Mouse (Mus musculus): ENCODE results near the gene H2al1i. TPM values are rescaled to one million over a fixed set of nuclear protein-coding genes. Genes with fewer than 3 reads are reported as not detected.
"Not testable (repeated sequence)": the region's sequence is repeated elsewhere in the genome, so short reads cannot be mapped to it uniquely, and the experiment has no call there.

Gene H2al1i
- polyA plus RNA-seq (2016; fragmentation: Nextera tagmentation; extraction: Ambion mirVana), result not detected in 2 replicates

DNA sequence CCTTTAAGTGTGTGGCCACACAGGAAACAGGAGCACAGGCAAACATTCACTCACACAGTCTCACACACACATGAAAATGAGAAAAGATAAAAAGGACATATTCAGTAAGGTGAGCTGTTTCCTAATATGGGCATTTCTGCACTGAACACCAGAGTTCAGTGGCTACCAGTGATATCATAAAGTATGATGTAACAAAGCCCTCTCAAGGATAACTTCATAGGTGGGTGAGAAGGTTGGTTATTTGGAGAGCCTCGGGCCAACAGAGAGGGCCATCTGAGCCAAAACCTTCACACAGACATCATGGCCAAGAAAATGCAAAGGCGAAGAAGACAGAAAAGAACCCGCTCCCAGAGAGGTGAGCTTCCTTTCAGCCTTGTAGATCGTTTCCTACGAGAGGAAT, at the start of gene H2al1i:
Gene H2al1i, plus strand, starts transcription at position 301 of the 400 bp plus-strand sequence.
- not testable (repeated sequence) for H3K9me3 ChIP-seq; H3K36me3 ChIP-seq; H3K4me2 ChIP-seq (replicated peaks); ATAC-seq (ENCODE audit: insufficient number of reproducible peaks, insufficient read depth, low FRiP score, low TSS enrichment); H3K9ac ChIP-seq; H3K27ac ChIP-seq; H3K4me1 ChIP-seq; H3K4me3 ChIP-seq; H3K27me3 ChIP-seq
- no CpG with 5 or more reads among the region's 5 CpGs for WGBS

DNA sequence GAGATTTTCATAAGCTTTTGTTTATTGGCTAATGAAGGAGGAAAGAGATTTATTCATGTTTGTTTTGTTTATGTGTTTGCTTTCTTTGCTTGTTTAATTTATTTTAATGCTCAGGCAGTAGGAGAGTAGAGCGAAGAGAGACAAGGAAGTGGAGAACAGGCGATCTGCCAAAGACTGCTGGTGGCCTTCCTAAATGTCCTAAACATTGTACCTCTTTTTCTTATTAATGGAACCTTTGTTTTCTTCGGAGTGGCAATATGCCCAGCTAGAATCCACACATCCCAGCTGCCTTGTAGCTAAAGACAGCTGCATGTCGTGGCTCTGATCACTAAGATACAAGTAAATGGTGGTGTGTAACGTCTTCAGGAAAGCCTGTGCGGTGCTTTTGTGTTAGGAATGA, 47.4 kb upstream of the H2al1i start:
- Histone ChIP-seq H3K4me3 (no peak overlapping the region), H3K27me3 (0 out of 2 replicates have a peak, but pooled peaks cover 3% of the 10 kb centered on the region), H3K36me3 (no peaks in the 10 kb centered on the region), H3K4me2 (replicated peaks) (no peak overlapping the region), H3K9me3 (no peaks in the 10 kb centered on the region), H3K27ac (no peak overlapping the region), H3K9ac (no peak overlapping the region), H3K4me1 (no peaks in the 10 kb centered on the region)
- 82% methylated on average over 6 of the region's 6 CpGs for WGBS
- no peak for ATAC-seq (ENCODE audit: insufficient number of reproducible peaks, insufficient read depth, low FRiP score, low TSS enrichment)

DNA sequence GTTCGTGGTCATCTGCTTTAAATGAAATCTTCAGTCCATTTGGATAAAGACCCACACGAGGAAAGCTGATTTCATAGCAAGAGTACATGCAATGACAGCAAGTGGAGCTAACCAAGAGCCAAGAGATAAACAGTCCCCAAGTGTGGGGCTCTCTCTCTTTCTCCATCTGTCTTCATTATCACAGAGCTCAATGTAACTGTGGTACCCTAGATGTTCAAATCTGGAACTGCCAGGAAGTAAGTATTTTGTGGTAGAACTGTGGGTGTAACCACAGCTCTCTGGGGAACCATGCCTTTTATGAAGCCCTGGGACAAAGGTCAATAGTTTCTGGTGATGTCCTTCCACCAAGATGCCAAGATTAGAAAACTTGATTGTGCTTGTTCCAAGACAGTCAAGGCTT, 43.7 kb upstream of the H2al1i start:
- H3K4me2 ChIP-seq (replicated peaks), result no peak overlapping the region
- WGBS, result 64% methylated on average over 2 of the region's 2 CpGs
- H3K27me3 ChIP-seq, result no peaks in the 10 kb centered on the region
- H3K36me3 ChIP-seq, result no peaks in the 10 kb centered on the region
- H3K9me3 ChIP-seq, result no peaks in the 10 kb centered on the region
- H3K4me1 ChIP-seq, result no peaks in the 10 kb centered on the region
- H3K4me3 ChIP-seq, result no peak overlapping the region
- H3K9ac ChIP-seq, result no peak overlapping the region
- H3K27ac ChIP-seq, result no peak overlapping the region
- no peak for ATAC-seq (ENCODE audit: insufficient number of reproducible peaks, insufficient read depth, low FRiP score, low TSS enrichment)

DNA sequence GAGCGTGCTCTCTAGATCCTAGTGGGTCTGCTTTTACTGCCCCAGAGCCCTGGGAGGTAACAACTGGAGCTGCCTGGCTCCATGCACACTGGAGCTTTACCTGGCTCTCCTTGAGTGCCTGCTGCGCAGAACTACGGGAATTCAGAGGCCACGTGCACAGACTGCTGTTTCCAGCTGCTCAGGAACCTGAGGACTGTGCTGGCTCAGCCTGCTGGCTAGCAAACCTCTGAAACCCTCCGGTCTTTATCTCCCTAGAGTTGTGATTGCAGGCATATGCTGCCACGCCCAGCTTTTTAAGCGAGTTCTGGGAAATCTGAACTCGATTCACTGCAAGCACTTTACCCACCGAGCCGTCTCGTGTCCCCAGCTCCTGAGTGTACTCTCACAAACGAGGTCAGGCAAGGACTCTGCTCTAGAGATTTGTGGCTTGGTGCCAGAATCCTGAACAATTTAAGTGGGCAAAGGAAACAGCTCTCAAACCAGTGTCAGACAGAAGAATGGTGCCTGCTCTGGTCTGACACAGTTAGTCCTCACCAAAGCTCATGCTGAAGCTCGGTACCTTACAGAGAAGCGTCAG, 36.1 kb upstream of the H2al1i start:
- WGBS, result 72% methylated on average over 14 of the region's 14 CpGs
- ATAC-seq (ENCODE audit: insufficient number of reproducible peaks, insufficient read depth, low FRiP score, low TSS enrichment), result no peak
- Histone ChIP-seq H3K9me3 (no peaks in the 10 kb centered on the region), H3K9ac (no peak overlapping the region), H3K27ac (no peak overlapping the region), H3K4me3 (no peak overlapping the region), H3K36me3 (no peaks in the 10 kb centered on the region), H3K4me2 (replicated peaks) (no peak overlapping the region), H3K4me1 (no peaks in the 10 kb centered on the region), H3K27me3 (peaks cover 8% of the 10 kb centered on the region; the same call in 1 of the 2 replicates)

DNA sequence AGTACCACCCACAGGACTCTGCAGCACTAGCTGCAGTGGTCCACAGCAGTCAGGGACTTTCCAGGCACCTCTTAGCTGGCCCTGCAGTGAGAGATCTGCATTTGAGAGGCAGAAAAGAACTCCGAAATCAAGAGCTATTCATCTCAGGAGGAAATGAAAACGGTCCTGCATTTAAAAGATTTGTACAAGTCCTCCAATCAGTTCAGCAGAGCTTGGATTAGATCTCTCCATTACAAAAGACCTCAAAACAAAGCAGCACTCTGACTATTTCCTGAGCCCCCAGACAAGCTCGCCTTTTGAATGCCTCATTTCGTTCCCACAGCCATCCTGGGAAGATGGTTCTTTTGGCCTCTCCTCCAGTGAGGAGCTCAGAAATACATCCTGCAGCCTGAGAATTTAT, 35.2 kb upstream of the H2al1i start:
- Histone ChIP-seq H3K4me3 (no peak overlapping the region), H3K9ac (no peak overlapping the region), H3K9me3 (no peaks in the 10 kb centered on the region), H3K27me3 (peaks cover 8% of the 10 kb centered on the region; the same call in 1 of the 2 replicates), H3K27ac (no peak overlapping the region), H3K4me2 (replicated peaks) (no peak overlapping the region), H3K4me1 (no peaks in the 10 kb centered on the region), H3K36me3 (no peaks in the 10 kb centered on the region)
- ATAC-seq (ENCODE audit: insufficient number of reproducible peaks, insufficient read depth, low FRiP score, low TSS enrichment), result no peak
- WGBS, result 55% methylated on average over 4 of the region's 4 CpGs

DNA sequence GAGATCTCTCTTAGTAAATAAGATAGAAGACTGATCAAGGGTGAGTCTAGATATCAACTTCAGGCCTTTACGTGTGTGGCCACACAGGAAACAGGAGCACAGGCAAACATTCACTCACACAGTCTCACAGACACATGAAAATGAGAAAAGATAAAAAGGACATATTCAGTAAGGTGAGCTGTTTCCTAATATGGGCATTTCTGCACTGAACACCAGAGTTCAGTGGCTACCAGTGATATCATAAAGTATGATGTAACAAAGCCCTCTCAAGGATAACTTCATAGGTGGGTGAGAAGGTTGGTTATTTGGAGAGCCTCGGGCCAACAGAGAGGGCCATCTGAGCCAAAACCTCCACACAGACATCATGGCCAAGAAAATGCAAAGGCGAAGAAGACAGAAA, 25.5 kb upstream of the H2al1i start, which contains the start of gene H2al1a:
Gene H2al1a, plus strand, starts transcription at position 301 of the 400 bp plus-strand sequence.
- not testable (repeated sequence) for H3K9ac ChIP-seq; H3K27ac ChIP-seq; ATAC-seq (ENCODE audit: insufficient number of reproducible peaks, insufficient read depth, low FRiP score, low TSS enrichment); H3K4me3 ChIP-seq; H3K27me3 ChIP-seq; H3K9me3 ChIP-seq; H3K36me3 ChIP-seq; H3K4me1 ChIP-seq; H3K4me2 ChIP-seq (replicated peaks)
- no CpG with 5 or more reads among the region's 3 CpGs for WGBS

DNA sequence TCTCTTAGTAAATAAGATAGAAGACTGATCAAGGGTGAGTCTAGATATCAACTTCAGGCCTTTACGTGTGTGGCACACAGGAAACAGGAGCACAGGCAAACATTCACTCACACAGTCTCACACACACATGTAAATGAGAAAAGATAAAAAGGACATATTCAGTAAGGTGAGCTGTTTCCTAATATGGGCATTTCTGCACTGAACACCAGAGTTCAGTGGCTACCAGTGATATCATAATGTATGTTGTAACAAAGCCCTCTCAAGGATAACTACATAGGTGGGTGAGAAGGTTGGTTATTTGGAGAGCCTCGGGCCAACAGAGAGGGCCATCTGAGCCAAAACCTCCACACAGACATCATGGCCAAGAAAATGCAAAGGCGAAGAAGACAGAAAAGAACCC, 22.3 kb upstream of the H2al1i start, which contains the start of gene H2al1b:
Gene H2al1b, plus strand, starts transcription at position 301 of the 400 bp plus-strand sequence.
- H3K4me2 ChIP-seq (replicated peaks); H3K27me3 ChIP-seq; H3K9me3 ChIP-seq; ATAC-seq (ENCODE audit: insufficient number of reproducible peaks, insufficient read depth, low FRiP score, low TSS enrichment); H3K27ac ChIP-seq; H3K9ac ChIP-seq; H3K36me3 ChIP-seq; H3K4me1 ChIP-seq; H3K4me3 ChIP-seq: not testable (repeated sequence)
- WGBS, result 96% methylated on average over 1 of the region's 3 CpGs

DNA sequence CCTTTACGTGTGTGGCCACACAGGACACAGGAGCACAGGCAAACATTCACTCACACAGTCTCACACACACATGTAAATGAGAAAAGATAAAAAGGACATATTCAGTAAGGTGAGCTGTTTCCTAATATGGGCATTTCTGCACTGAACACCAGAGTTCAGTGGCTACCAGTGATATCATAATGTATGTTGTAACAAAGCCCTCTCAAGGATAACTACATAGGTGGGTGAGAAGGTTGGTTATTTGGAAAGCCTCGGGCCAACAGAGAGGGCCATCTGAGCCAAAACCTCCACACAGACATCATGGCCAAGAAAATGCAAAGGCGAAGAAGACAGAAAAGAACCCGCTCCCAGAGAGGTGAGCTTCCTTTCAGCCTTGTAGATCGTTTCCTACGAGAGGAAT, 19.1 kb upstream of the H2al1i start, which contains the start of gene H2al1c:
Gene H2al1c, plus strand, starts transcription at position 301 of the 400 bp plus-strand sequence.
- WGBS, result 100% methylated on average over 2 of the region's 6 CpGs
- not testable (repeated sequence) for H3K27ac ChIP-seq; H3K4me1 ChIP-seq; H3K27me3 ChIP-seq; ATAC-seq (ENCODE audit: insufficient number of reproducible peaks, insufficient read depth, low FRiP score, low TSS enrichment); H3K36me3 ChIP-seq; H3K9me3 ChIP-seq; H3K9ac ChIP-seq; H3K4me3 ChIP-seq; H3K4me2 ChIP-seq (replicated peaks)

DNA sequence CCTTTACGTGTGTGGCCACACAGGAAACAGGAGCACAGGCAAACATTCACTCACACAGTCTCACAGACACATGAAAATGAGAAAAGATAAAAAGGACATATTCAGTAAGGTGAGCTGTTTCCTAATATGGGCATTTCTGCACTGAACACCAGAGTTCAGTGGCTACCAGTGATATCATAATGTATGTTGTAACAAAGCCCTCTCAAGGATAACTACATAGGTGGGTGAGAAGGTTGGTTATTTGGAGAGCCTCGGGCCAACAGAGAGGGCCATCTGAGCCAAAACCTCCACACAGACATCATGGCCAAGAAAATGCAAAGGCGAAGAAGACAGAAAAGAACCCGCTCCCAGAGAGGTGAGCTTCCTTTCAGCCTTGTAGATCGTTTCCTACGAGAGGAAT, 15.9 kb upstream of the H2al1i start, which contains the start of gene H2al1d:
Gene H2al1d, plus strand, starts transcription at position 301 of the 400 bp plus-strand sequence.
- not testable (repeated sequence) for ATAC-seq (ENCODE audit: insufficient number of reproducible peaks, insufficient read depth, low FRiP score, low TSS enrichment); H3K36me3 ChIP-seq; H3K27ac ChIP-seq; H3K9ac ChIP-seq; H3K4me1 ChIP-seq; H3K4me2 ChIP-seq (replicated peaks); H3K27me3 ChIP-seq; H3K4me3 ChIP-seq; H3K9me3 ChIP-seq
- WGBS, result no CpG with 5 or more reads among the region's 6 CpGs

DNA sequence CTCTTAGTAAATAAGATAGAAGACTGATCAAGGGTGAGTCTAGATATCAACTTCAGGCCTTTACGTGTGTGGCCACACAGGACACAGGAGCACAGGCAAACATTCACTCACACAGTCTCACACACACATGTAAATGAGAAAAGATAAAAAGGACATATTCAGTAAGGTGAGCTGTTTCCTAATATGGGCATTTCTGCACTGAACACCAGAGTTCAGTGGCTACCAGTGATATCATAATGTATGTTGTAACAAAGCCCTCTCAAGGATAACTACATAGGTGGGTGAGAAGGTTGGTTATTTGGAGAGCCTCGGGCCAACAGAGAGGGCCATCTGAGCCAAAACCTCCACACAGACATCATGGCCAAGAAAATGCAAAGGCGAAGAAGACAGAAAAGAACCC, 12.8 kb upstream of the H2al1i start, which contains the start of gene H2al1e:
Gene H2al1e, plus strand, starts transcription at position 301 of the 400 bp plus-strand sequence.
- H3K4me2 ChIP-seq (replicated peaks); H3K4me1 ChIP-seq; H3K9ac ChIP-seq; H3K27me3 ChIP-seq; H3K4me3 ChIP-seq; H3K27ac ChIP-seq; H3K9me3 ChIP-seq; H3K36me3 ChIP-seq; ATAC-seq (ENCODE audit: insufficient number of reproducible peaks, insufficient read depth, low FRiP score, low TSS enrichment): not testable (repeated sequence)
- no CpG with 5 or more reads among the region's 3 CpGs for WGBS

DNA sequence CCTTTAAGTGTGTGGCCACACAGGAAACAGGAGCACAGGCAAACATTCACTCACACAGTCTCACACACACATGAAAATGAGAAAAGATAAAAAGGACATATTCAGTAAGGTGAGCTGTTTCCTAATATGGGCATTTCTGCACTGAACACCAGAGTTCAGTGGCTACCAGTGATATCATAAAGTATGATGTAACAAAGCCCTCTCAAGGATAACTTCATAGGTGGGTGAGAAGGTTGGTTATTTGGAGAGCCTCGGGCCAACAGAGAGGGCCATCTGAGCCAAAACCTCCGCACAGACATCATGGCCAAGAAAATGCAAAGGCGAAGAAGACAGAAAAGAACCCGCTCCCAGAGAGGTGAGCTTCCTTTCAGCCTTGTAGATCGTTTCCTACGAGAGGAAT, 9.6 kb upstream of the H2al1i start, which contains the start of gene H2al1f:
Gene H2al1f, plus strand, starts transcription at position 301 of the 400 bp plus-strand sequence.
- H3K9me3 ChIP-seq; H3K9ac ChIP-seq; H3K4me1 ChIP-seq; H3K27me3 ChIP-seq; H3K36me3 ChIP-seq; H3K4me2 ChIP-seq (replicated peaks); H3K27ac ChIP-seq; ATAC-seq (ENCODE audit: insufficient number of reproducible peaks, insufficient read depth, low FRiP score, low TSS enrichment); H3K4me3 ChIP-seq: not testable (repeated sequence)
- WGBS, result no CpG with 5 or more reads among the region's 6 CpGs

DNA sequence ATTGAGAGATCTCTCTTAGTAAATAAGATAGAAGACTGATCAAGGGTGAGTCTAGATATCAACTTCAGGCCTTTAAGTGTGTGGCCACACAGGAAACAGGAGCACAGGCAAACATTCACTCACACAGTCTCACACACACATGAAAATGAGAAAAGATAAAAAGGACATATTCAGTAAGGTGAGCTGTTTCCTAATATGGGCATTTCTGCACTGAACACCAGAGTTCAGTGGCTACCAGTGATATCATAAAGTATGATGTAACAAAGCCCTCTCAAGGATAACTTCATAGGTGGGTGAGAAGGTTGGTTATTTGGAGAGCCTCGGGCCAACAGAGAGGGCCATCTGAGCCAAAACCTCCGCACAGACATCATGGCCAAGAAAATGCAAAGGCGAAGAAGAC, 6.5 kb upstream of the H2al1i start, which contains the start of gene H2al1g:
Gene H2al1g, plus strand, starts transcription at position 301 of the 400 bp plus-strand sequence.
- not testable (repeated sequence) for H3K4me1 ChIP-seq; ATAC-seq (ENCODE audit: insufficient number of reproducible peaks, insufficient read depth, low FRiP score, low TSS enrichment); H3K4me2 ChIP-seq (replicated peaks); H3K9me3 ChIP-seq; H3K27me3 ChIP-seq; H3K4me3 ChIP-seq; H3K36me3 ChIP-seq; H3K27ac ChIP-seq; H3K9ac ChIP-seq
- WGBS, result no CpG with 5 or more reads among the region's 3 CpGs
